In the genomic region with DNA sequence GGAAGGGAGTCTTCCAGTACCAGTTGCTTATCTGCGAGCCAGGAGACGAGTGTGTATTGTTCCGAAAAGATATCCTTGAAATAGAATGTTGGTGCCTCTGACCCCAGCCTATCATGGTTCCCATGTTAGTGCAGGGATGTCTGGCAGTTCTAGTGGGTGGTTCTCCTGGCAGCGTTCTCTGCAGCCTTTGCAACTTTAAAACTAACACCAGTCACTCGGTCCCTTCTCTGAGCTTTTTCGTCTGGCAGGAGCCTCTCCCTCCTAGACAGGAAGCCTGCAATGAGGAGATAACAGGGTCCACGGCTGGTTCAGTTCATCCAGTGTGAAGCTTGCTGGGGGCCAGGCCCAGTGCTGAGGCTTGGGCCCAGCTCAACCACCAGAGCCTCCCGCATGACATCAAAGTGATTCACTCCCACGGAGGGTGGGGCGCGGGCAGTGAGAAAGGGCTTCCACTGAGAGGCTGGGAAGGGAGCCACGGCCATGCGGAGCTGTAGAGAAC, we compare ENCODE assay signal across 8 mouse cellular contexts. TPM values are rescaled to one million over a fixed set of nuclear protein-coding genes. Genes with fewer than 3 reads are reported as not detected.
DNase-seq lines count a peak whose midpoint lies in the region; ATAC-seq lines count a peak whose summit lies in the region.

No protein-coding gene starts in this region.

- H3K9me3 ChIP-seq in kidney, embryonic 16.5 days (ENCODE audit: low read length): no peaks in the 10 kb centered on the region

- ATAC-seq in kidney, embryonic 16.5 days (ENCODE audit: low FRiP score, low TSS enrichment): 0 out of 2 replicates have a peak, but pooled peaks have one; percentile 55

- peak; percentile 56 to 77 for DNase-seq in cerebellum, postnatal 25 days
- DNase-seq in cerebellum, adult 8-10 months: no peak
- DNase-seq in NIH3T3 (ENCODE audit: low read depth): peak; percentile 72
- peak; percentile 99 for DNase-seq in heart, adult 11 months
- DNase-seq in lung, postnatal 36 days: peak; percentile 86
- DNase-seq in left cerebral cortex, postnatal 4 days: no peak
- no peak for DNase-seq in embryo, embryonic 9.5 days (ENCODE audit: extremely low spot score)

- intact Hi-C loops in left cerebral cortex, postnatal 4 days (cut with DNase I): no loop called here

- 44% methylated on average over 13 of the region's 13 CpGs for WGBS in kidney, embryonic 16.5 days

- peaks cover 30% of the 10 kb centered on the region for H3K4me1 ChIP-seq in kidney, embryonic 16.5 days (ENCODE audit: insufficient read depth, low read length)

- H3K4me3 ChIP-seq in kidney, embryonic 16.5 days (ENCODE audit: low read length): no peak overlapping the region

- peak overlapping the region; percentile 9 for H3K27ac ChIP-seq in kidney, embryonic 16.5 days (ENCODE audit: low read length)

- H3K36me3 ChIP-seq in kidney, embryonic 16.5 days (ENCODE audit: insufficient read depth, low read length): no peaks in the 10 kb centered on the region

- H3K9ac ChIP-seq in kidney, embryonic 16.5 days (replicated peaks; ENCODE audit: low read length): no peak overlapping the region

- H3K27me3 ChIP-seq in kidney, embryonic 16.5 days (ENCODE audit: insufficient read depth, low read length): no peaks in the 10 kb centered on the region

- no peak overlapping the region for H3K4me2 ChIP-seq in kidney, embryonic 16.5 days (replicated peaks; ENCODE audit: low read depth, low read length)

RNA-seq across cellular contexts. Expression of a gene that starts 6.5 kb away (rescaled TPM):
- polyA plus RNA-seq in kidney, embryonic 16.5 days (2015; fragmentation: Nextera tagmentation; extraction: Ambion mirVana): 21.1 TPM in 2 replicates
- total RNA-seq in left cerebral cortex, postnatal 4 days (2021): 10 to 100 TPM; 28.0 to 36.5 TPM

Comparison
In these comparisons a context has a peak if more than half of its experiments do, and no peak if none do; other contexts are left out.
1. DNase-seq: peak in cerebellum, postnatal 25 days (2 of 2), NIH3T3 (single experiment), heart, adult 11 months (single experiment) and lung, postnatal 36 days (single experiment); none in cerebellum, adult 8-10 months (single experiment), left cerebral cortex, postnatal 4 days (single experiment) and embryo, embryonic 9.5 days (single experiment).